Mouse (Mus musculus): ENCODE measurements around the gene Ddr2. TPM values are rescaled to one million over a fixed set of nuclear protein-coding genes. Genes with fewer than 3 reads are reported as not detected.
"Not testable (repeated sequence)": the region's sequence is repeated elsewhere in the genome, so short reads cannot be mapped to it uniquely, and the experiment has no call there.

Gene Ddr2
- total and polyA plus RNA-seq, 2 experiments from 2014 or later = 8.2 to 9.7 TPM

- Histone ChIP-seq H3K4me3 (ENCODE audit: low read depth, low read length) (no peak overlapping the region), H3K27me3 (ENCODE audit: insufficient read depth, low read length) (no peaks in the 10 kb centered on the region), H3K4me2 (ENCODE audit: low read depth) (no peak overlapping the region), H3K9me3 (ENCODE audit: low read length) (no peaks in the 10 kb centered on the region), H3K36me3 (ENCODE audit: insufficient read depth) (no peaks in the 10 kb centered on the region), H3K9ac (no peak overlapping the region), H3K4me1 (ENCODE audit: insufficient read depth) (no peaks in the 10 kb centered on the region), H3K27ac (ENCODE audit: low read depth, low read length) (no peak overlapping the region)
- TF ChIP-seq CTCF (IDR thresholded peaks at IDR 0.05; ENCODE audit: low read depth) = no peak
- no peak for ATAC-seq
- no peak for DNase-seq
- WGBS = 87% methylated on average over 13 of the region's 13 CpGs
Observed at GRCm38 (mm10) chr1:170008432-170009220, 101.9 kb downstream of the Ddr2 start.

DNA sequence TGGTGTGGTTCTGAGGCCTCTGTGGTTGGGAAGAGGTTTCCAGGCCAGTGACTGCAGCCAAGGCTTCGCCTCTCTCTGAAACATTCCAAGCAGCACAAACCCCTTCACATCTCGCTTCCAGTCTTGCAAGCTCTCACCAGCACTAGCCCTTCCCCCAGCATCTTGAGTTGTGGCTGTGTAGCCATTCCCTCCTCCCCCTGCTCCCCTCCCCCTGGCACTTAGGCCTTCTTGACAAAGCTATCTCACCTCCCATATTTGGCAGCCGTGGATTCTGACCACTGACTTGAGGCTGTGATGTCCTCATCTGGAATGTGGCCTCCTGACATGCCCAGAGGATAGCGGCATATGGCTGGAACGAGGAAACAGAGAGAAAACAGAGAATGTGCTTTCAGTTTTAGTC is 104.0 kb downstream of the Ddr2 start:
- Histone ChIP-seq H3K4me1 (ENCODE audit: insufficient read depth) (no peaks in the 10 kb centered on the region), H3K27ac (ENCODE audit: low read depth, low read length) (no peak overlapping the region), H3K9me3 (ENCODE audit: low read length) (no peaks in the 10 kb centered on the region), H3K4me2 (ENCODE audit: low read depth) (no peak overlapping the region), H3K9ac (no peak overlapping the region), H3K27me3 (ENCODE audit: insufficient read depth, low read length) (no peaks in the 10 kb centered on the region), H3K36me3 (ENCODE audit: insufficient read depth) (no peaks in the 10 kb centered on the region), H3K4me3 (ENCODE audit: low read depth, low read length) (no peak overlapping the region)
- WGBS = 76% methylated on average over 5 of the region's 5 CpGs
- DNase-seq = no peak
- TF ChIP-seq CTCF (IDR thresholded peaks at IDR 0.05; ENCODE audit: low read depth) = no peak
- ATAC-seq = no peak

- Histone ChIP-seq H3K4me3 (ENCODE audit: low read depth, low read length) (no peak overlapping the region), H3K36me3 (ENCODE audit: insufficient read depth) (no peaks in the 10 kb centered on the region)
- ATAC-seq = no peak
Observed at GRCm38 (mm10) chr1:170005297-170005696, 105.3 kb downstream of the Ddr2 start.

GRCm38 (mm10) chr1:169993901-169994300 is 116.7 kb downstream of the Ddr2 start:
- H3K9ac ChIP-seq = not testable (repeated sequence)

More at GRCm38 (mm10) chr1:170005297-170005696, 105.3 kb downstream of the Ddr2 start:
- no peak for DNase-seq
- Histone ChIP-seq H3K4me1 (ENCODE audit: insufficient read depth) (no peaks in the 10 kb centered on the region), H3K27me3 (ENCODE audit: insufficient read depth, low read length) (no peaks in the 10 kb centered on the region), H3K9ac (no peak overlapping the region), H3K27ac (ENCODE audit: low read depth, low read length) (no peak overlapping the region), H3K4me2 (ENCODE audit: low read depth) (no peak overlapping the region), H3K9me3 (ENCODE audit: low read length) (no peaks in the 10 kb centered on the region)
- TF ChIP-seq CTCF (IDR thresholded peaks at IDR 0.05; ENCODE audit: low read depth) = no peak
- WGBS = 72% methylated on average over 3 of the region's 3 CpGs

GRCm38 (mm10) chr1:169986166-169986565 is 124.4 kb downstream of the Ddr2 start:
- Histone ChIP-seq H3K27me3 (ENCODE audit: insufficient read depth, low read length) (no peaks in the 10 kb centered on the region), H3K4me3 (ENCODE audit: low read depth, low read length) (no peak overlapping the region), H3K4me1 (ENCODE audit: insufficient read depth) (no peaks in the 10 kb centered on the region), H3K27ac (ENCODE audit: low read depth, low read length) (no peak overlapping the region), H3K4me2 (ENCODE audit: low read depth) (no peak overlapping the region), H3K9ac (no peak overlapping the region), H3K36me3 (ENCODE audit: insufficient read depth) (no peaks in the 10 kb centered on the region), H3K9me3 (ENCODE audit: low read length) (no peaks in the 10 kb centered on the region)
- DNase-seq = no peak
- TF ChIP-seq CTCF (IDR thresholded peaks at IDR 0.05; ENCODE audit: low read depth) = no peak
- no peak for ATAC-seq
- 22% methylated on average over 1 of the region's 1 CpGs for whole genome bisulfite sequencing

More at GRCm38 (mm10) chr1:169993901-169994300, 116.7 kb downstream of the Ddr2 start:
- not testable (repeated sequence) for H3K9me3 ChIP-seq (ENCODE audit: low read length); DNase-seq; ATAC-seq; H3K36me3 ChIP-seq (ENCODE audit: insufficient read depth); H3K27me3 ChIP-seq (ENCODE audit: insufficient read depth, low read length); H3K27ac ChIP-seq (ENCODE audit: low read depth, low read length); H3K4me2 ChIP-seq (ENCODE audit: low read depth); H3K4me1 ChIP-seq (ENCODE audit: insufficient read depth); H3K4me3 ChIP-seq (ENCODE audit: low read depth, low read length)
- 82% methylated on average over 6 of the region's 6 CpGs for WGBS

GRCm38 (mm10) chr1:169977621-169978020 is 132.9 kb downstream of the Ddr2 start:
- no peak for TF ChIP-seq CTCF (IDR thresholded peaks at IDR 0.05; ENCODE audit: low read depth)
- no peak for ATAC-seq
- Histone ChIP-seq H3K27me3 (ENCODE audit: insufficient read depth, low read length) (no peaks in the 10 kb centered on the region), H3K4me2 (ENCODE audit: low read depth) (no peak overlapping the region), H3K4me1 (ENCODE audit: insufficient read depth) (no peaks in the 10 kb centered on the region), H3K4me3 (ENCODE audit: low read depth, low read length) (no peak overlapping the region), H3K27ac (ENCODE audit: low read depth, low read length) (no peak overlapping the region), H3K36me3 (ENCODE audit: insufficient read depth) (no peaks in the 10 kb centered on the region), H3K9me3 (ENCODE audit: low read length) (no peaks in the 10 kb centered on the region), H3K9ac (no peak overlapping the region)
- 88% methylated on average over 4 of the region's 4 CpGs for WGBS
- DNase-seq = no peak

DNA sequence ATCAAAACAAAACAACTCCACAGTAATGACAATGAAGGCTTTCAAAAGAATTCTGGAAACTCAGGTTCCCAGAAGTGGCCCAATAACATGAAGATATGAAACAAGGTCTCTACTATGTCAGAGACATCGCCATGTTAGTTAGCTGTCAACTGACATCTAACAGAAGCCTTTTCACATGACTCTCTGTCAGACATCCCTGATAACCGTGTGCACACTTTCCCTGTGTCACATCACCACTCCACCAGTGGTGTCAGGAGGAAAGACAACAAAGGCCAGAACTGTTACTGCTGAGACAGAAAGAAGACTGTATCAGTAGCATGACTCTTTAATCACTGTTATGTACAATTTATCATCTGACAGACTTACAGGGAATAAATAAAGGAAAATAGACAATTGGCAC is 138.6 kb downstream of the Ddr2 start:
- Histone ChIP-seq H3K9me3 (ENCODE audit: low read length) (no peaks in the 10 kb centered on the region), H3K9ac (no peak overlapping the region), H3K27me3 (ENCODE audit: insufficient read depth, low read length) (no peaks in the 10 kb centered on the region), H3K4me2 (ENCODE audit: low read depth) (no peak overlapping the region), H3K4me1 (ENCODE audit: insufficient read depth) (peaks cover 9% of the 10 kb centered on the region; the same call in 1 of the 2 replicates), H3K36me3 (ENCODE audit: insufficient read depth) (no peaks in the 10 kb centered on the region), H3K27ac (ENCODE audit: low read depth, low read length) (no peak overlapping the region), H3K4me3 (ENCODE audit: low read depth, low read length) (no peak overlapping the region)
- ATAC-seq (no peak), DNase-seq (no peak)
- WGBS = 85% methylated on average over 2 of the region's 2 CpGs
- no peak for TF ChIP-seq CTCF (IDR thresholded peaks at IDR 0.05; ENCODE audit: low read depth)

Measured in forebrain, postnatal 0 days (tissue).